Mouse (Mus musculus) mouse trophoblast stem cell (cell line): ENCODE data around the gene Acvr1.

Source experiments
- in situ Hi-C, 2 experiments: fragments of 300-500 bp; cut with MseI, MboI; formaldehyde crosslinking; loops; 2 replicates in 1 of 2; 3 replicates in 1 of 2; pipeline ENCODE4 v1.15.1; 2025

The Acvr1 gene

DNA sequence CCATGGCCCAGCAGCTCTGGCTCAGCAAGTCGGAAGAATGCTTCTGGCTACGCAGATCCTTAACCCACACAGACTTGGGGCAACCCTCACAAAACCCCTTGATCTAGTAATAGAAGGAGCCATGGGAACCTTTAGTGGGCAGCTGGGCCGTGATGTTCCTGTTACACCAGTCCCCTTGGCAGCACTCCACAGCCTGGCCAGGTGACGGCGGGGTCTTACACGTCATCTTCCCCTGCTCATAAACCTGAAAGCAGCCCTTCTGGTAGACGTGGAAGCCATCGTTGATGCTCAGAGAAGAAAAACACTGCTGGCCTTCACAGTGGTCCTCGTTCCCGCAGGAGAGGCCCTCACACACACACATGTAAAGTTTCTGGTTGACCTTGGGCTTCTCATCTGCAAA lies 87.4 kb downstream of the Acvr1 start:
- in situ Hi-C loops: loop anchor here (5.0 kb wide), 1 partner anchor 188 kb away; no protein-coding TSS in a partner anchor

DNA sequence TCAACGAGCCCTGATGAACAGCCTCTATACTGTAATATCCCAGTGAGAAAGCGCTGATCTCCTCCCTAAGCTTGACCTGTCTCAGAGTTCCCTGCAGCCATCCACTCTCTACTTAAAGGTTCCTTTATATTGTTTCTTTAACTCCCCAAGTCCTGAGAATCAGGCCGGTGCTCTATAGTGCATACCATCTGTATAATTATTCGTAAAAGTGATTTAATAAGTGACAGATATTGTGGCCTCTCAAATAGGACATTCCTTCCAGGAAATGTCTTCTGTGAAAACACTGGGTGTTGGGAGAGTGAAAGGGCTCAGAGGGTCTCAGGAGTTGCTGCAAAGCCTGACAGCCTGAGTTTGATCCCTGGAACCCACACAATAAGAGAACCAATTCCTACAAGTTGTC lies 88.8 kb downstream of the Acvr1 start:
- in situ Hi-C loops: loop anchor here (5.0 kb wide), 1 partner anchor 189 kb away; no protein-coding TSS in a partner anchor

- in situ Hi-C loops: loop anchor here (5.0 kb wide), 1 partner anchor 190 kb away; no protein-coding TSS in a partner anchor
These were observed 89.8 kb downstream of the Acvr1 start for GRCm38 (mm10) chr2:58476956-58477715.

GRCm38 (mm10) chr2:58475578-58475977 lies 91.4 kb downstream of the Acvr1 start:
- in situ Hi-C loops: loop anchor here (5.0 kb wide), 1 partner anchor 192 kb away; no protein-coding TSS in a partner anchor

DNA sequence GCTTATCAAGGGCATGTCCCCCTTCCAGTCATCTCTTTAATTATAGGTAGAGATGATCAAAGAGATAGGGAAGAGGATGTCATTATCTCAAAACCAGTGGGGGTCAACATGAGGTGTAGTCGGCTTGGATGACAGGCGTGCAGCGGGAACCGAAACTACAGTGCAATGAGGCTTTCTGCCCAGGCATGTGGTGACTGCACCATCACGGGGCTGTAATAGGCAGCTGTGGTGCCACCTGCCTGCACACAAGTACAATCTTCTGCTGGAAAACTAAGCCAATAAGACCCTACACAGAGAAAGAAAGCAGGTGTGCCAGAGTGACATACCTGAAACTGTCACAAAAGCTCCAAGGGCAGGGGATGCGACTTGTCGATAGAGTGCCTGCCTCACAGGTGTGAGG lies 96.7 kb downstream of the Acvr1 start:
- in situ Hi-C loops: no loop called here

GRCm38 (mm10) chr2:58469816-58470215 lies 97.1 kb downstream of the Acvr1 start, which contains the start of gene Gm17409:
Gene Gm17409 (plus strand): TSS chr2:58470116.
- in situ Hi-C loops: no loop called here

DNA sequence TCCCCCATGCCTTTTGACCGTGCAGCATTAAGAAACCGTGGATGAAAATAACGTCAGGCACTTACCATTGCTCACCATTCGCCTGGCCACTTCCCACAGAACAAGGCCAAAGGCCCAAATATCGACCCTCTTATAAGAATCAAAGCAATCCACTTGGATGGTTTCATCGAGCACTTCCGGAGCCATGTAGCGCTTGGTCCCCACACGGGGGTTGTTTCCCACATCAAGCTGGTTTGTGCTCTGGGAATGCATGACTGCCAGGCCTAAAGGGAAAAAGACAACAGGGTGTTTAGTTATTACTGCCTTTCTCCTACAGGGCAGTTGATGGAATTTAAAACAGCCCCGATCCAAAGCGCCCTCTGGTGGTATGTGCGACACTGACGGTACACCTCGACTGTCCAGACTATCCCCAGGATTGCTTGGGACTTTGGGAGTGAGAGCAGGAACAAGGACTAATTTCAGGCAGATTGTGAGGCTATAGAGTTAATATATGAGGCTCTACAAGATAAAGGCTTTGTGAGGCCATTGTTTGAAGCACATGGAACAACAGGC lies 108.1 kb downstream of the Acvr1 start:
- in situ Hi-C loops: no loop called here

- in situ Hi-C loops: no loop called here
These were observed 109.5 kb downstream of the Acvr1 start for GRCm38 (mm10) chr2:58457488-58457865.

DNA sequence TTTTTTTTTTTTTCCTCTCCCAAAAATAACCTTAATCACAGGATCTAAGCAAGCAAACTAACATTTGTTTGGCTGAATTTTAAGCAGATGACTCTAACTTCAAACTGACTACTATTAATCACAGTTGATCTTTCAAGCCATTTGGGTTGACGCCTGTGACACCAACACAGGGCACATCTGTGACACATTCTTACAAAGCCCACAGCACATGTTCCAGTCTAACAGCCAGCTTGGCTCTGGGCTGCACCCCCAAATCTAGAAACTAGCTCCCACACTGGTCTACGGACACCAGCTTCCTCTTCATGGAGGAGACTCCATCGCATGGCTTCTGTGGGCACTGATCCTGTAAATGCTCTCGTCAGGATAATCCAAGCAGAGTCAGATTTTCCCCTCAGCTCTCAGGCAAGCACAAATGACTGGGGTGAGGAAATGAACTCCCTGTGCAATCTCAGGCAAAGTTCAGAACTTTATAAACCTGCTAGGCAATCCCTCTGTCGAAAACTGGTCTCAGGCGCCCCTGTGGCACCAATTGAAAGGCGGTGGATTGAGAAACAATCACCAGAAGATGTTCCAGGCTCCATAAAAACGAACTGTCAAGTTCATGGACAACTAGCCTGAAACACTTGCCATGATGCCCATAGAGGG lies 110.0 kb downstream of the Acvr1 start:
- in situ Hi-C loops: no loop called here

DNA sequence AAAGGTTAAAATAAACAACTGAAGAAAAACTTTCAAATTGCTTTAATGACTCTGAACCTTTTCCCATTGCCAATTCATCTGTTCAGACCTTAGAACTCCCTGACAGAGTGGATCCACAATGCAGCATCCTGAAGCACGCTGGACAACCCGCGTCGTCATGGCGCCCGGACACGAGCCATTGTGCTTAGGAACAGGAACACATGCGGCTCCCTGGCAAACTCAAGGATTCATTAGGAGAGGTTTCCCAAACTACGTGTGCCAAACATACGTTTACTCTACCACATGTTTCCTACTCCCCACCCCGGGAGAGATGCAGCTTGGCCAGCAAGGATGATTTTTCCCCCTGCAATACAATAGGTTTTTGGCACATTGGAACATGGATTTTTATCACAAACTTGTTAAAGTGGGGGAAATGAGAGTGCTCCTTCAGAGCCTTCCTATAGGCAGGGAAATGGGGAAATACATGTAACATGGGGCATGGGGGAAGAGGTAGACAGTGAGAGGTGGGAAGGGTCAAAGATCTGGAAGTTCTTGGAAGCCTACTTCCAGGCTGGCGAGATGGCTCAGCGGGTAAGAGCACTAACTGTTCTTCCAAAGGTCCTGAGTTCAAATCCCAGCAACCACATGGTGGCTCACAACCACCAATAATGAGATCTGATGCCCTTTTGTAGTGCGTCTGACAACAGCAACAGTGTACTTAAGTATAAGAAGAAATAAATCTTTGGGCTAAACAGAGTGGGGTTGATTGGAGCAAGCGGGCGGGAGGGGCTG lies 112.7 kb downstream of the Acvr1 start:
- in situ Hi-C loops: no loop called here

- in situ Hi-C loops: no loop called here
These were observed 120.0 kb downstream of the Acvr1 start for GRCm38 (mm10) chr2:58447001-58447400.

DNA sequence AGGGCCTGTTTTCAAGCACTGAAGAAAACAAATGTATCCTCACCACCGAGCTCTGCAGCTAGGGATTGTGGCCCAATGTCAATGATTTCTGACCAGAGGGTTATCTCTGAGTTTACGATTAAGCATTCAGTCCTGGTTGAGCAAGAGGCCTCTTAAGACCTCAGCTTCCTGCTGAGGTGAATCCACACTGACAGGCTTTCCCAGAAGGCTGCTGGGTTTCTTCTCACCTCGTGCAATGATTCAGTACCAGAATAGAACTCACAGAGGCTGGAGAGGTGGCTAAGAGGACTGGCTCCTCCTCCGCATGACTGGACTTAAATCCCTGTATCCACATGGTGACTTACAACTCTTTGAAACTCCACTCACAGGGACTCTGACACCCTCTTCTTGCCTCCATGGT lies 123.8 kb downstream of the Acvr1 start:
- in situ Hi-C loops: no loop called here

DNA sequence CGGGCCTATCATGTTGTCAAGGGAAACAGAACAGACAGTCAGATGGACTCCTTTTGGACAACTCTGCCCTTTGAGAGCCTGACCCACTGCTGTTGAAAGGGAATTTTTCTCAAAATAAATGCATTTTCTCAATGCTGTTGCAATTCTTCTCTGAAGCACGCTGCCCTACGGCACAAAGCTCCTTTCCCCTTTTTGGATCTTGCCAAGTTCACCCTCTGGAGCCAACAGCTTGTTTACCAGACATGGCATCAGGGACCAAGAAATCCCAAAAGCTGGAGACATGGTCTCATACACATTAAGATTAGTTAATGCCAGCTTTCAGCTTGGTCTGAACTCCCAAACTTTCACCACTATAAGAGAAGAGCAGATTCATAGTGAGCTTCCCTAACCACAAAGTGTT lies 130.0 kb downstream of the Acvr1 start:
- in situ Hi-C loops: no loop called here

- in situ Hi-C loops: no loop called here
These were observed 131.4 kb downstream of the Acvr1 start for GRCm38 (mm10) chr2:58435507-58435906.

- in situ Hi-C loops: no loop called here
These were observed 132.5 kb downstream of the Acvr1 start for GRCm38 (mm10) chr2:58434438-58434837.

GRCm38 (mm10) chr2:58433317-58433716 lies 133.6 kb downstream of the Acvr1 start:
- in situ Hi-C loops: no loop called here

DNA sequence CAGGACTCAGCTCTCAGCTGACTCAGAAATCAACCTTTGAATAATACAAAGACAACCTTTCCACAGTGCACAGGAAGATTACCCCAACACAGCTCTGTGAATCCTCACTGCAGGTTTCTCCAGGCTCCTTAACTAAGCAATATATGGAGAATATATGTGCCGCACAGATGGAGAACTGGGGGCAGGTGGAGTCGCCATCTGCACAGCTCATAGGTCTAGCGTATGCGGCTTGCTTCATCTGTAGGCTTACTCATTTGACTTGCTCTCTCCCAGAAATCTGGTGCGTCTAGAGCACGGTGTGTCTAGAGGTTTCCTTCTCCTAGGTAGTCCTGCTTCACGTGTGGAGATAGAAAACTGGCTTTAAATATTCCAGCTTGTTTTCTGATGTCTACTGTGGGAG lies 134.7 kb downstream of the Acvr1 start:
- in situ Hi-C loops: no loop called here

GRCm38 (mm10) chr2:58425436-58426004 lies 141.4 kb downstream of the Acvr1 start:
- in situ Hi-C loops: no loop called here

DNA sequence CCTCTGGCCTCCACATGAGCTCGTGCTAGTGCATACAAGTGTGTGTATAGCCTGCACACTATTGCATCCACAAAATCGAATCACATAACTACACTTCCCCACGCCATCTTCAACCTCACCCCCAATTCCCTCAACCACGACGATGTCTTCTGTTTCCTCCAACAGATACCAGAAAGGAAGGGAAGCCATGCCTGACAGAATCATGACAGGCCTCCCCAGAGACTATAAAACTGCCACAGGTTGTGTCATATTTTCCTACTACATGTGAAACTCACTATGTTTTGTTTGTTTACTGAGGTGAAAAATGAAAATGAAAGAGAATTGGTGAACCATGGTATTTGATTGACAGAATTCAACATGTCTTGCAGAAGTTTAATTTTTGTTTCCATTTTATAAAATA lies 143.6 kb downstream of the Acvr1 start:
- in situ Hi-C loops: loop anchor here (25.0 kb wide), 1 partner anchor 386 kb away; no protein-coding TSS in a partner anchor

DNA sequence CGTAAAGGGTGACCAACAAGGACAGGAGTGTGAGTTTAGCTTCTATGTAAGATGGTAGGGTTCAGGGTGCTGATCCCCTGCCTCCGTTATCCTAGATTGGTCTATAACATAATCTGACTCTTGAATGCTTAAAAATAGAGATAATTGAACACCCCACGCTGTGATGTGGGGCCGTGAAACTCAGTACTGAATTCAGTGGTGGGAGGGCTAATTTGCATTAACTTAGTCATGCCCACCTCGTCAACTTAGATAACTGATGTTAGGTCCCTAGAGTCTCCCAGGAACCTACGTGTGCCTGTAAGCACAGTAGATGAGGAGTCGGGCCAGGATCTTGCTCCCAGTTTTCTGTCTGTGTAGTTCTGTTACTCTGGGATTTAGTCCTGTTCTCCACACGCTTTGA lies 147.4 kb downstream of the Acvr1 start:
- in situ Hi-C loops: loop anchor here (10.0 to 25.0 kb wide), 2 partner anchors 215 to 382 kb away; no protein-coding TSS in a partner anchor

- in situ Hi-C loops: loop anchor here (10.0 to 25.0 kb wide), 2 partner anchors 213 to 381 kb away; no protein-coding TSS in a partner anchor
These were observed 148.8 kb downstream of the Acvr1 start for GRCm38 (mm10) chr2:58418109-58418508.
